Mouse (Mus musculus) G1E-ER4 (cell line): ENCODE measurements around the gene Ppp1r1b. TPM values are rescaled to one million over a fixed set of nuclear protein-coding genes. Genes with fewer than 3 reads are reported as not detected.

ENCODE experiments used
- GATA1 ChIP-seq: IDR thresholded peaks from one replicate; pipeline ENCODE4 v1.8.0; 2012; ENCODE audit warnings: low read length, inconsistent platforms
- polyA plus RNA-seq: library from polyadenylated mRNA; stranded (reverse); fragments of >175 nt; gene quantifications from 2 replicates; pipeline ENCODE4 v1.2.3, GENCODE M21; 2012

The Ppp1r1b gene
- polyA plus RNA-seq, 1 experiment = not detected

DNA sequence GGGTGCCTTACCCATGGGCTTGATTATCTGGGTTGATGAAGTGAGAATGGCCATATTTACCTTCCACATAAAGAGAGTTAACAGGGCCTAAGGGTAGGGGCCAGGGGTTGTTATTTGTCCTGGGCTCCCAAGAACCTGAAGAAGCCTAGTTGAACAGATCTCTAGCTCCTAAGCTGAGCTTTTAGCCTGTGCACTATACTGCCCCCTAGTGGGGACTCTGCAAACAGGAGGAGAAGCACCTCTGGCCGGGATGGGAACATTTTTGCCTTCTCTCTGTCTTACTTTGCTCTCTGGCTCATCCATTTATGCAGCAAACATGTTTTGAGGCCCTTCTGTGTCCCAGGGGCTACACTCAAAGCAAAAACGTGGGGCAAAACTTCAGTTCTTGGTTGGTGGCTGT lies 24.2 kb downstream of the Ppp1r1b start:
- TF ChIP-seq GATA1 = no peak

DNA sequence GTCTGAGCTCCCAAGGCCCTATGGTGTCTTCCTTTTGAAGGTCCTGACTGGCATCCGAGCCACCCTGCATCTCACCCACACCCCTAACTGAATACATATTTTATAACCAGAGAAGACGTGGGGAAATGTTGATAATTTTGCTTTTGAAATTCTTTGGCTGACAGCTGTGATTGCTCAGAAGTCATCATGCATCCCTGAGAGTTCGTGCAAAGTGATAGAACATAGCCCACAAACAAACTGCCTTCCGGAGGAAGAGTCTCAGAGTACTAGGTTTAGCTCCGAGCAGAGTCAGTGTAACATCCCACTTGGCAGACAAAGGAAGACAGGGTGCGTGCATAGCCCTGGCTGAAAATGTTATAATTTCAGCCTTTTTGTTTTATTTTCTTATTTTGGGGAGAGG lies 25.0 kb downstream of the Ppp1r1b start:
- no peak for TF ChIP-seq GATA1

DNA sequence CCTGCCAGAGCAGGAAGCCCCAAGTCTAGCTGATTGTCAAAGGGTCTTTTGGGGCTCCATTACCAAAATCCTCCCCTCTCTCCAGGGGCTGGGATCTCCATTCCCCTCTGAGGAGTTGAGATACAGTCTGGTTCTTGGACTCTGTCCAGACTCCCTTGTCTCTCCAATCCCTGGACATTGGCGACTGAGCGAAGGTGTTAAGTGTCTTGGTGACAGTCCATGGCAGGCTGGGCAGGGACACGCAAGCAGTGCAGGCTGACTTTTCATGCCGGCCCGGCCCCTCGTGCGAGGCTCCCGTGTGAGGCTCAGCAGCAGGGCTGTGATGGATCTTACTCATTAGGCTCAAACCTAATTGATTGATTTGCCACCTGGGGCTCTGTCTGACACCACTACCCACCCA lies 26.1 kb downstream of the Ppp1r1b start:
- no peak for TF ChIP-seq GATA1

DNA sequence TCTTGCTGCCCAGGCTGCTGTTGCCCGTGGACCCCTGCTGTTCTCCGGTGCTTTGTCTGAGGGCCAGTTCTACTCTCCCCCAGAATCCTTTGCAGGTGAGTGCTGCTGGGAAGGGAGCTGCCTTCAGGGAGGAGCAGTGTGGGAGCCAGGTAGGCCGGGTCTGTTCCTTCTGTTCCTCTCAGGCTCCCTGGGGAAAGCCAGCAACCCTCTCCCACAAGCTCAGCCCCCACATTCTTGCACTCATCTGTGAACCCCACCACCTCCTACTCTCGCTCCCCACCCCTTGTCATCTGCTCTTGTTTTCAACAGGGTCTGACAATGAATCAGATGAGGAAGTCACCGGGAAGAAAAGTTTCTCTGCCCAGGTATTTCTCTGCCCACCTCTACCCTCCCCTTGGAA lies 28.6 kb downstream of the Ppp1r1b start:
- no peak for TF ChIP-seq GATA1

DNA sequence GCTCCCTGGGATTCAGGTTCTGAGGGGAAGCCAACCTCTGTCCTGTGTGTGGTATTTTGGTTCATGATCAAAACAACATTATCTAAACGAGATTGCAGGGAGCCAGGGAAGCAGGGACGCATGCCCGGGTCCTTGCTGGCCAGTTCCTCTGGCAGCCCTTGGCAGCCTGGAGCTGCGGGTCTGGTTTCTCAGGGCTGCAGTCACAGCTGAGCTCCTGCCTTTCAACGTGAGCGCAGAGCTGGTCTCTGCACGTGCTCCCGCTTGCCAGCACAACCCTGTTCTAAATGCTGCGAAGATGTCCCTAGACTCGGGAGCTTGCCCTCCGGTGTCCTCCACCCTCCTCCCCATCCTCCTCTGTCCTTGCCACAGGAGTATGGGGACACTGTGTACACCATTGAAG lies 29.6 kb downstream of the Ppp1r1b start:
- TF ChIP-seq GATA1 = no peak

DNA sequence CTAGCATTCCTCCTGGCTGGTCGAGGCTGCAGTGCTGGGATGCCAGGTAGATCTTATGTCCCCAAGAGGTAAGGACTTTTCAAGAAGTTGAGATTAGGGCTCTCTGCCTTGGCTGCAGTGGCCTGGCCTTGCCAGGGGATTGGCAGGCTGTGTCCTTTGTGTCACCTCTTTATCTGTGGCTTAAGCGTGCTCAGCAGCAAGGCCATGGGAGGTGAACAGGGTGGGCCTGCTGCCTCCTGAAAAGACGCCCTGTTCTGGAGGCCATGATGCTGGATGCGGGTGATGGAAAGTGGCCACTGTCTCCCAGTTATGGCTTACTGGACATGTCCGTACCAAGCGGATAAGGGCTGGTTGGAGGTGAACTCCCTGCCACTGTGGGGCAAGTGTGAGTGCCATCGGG lies 31.2 kb downstream of the Ppp1r1b start:
- no peak for TF ChIP-seq GATA1

DNA sequence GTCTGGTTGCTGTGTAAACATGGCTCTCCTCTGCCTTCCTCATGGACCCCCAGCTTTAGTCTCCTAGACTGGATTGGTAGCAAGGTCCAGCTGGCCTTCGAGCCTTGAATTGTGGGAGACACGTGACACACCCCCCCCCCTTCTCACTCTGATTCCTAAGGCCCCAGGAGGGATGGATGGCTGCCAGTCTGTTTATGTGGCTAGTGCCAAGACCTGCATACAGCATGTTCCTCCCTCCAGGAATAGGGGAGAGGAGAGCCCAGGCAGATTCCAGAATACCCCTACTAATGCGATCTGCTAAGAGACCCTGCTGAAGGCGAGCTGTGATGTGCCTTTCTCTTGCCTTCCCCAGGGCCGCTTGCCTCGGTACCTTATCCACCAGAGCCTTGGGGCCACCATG lies 31.9 kb downstream of the Ppp1r1b start:
- no peak for TF ChIP-seq GATA1

DNA sequence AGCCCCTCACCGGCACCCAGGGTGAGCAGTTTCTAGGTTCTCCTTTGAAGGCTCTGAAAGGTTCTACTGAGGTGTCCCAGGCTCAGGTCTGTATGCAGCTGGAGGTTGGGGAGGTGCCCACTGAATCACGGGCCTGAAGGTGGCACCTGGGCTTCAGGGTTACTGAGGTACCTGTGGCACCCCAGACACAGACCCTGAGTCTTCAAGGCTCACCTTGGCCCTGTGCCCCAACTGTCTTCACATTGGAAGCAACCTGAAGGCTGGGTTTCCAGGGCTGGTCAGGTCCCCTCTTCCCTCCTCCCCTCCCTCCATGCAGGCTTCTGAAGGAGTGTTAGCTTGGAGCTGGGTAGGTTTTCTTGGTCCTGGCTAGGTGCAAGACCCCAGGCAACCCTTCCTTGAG lies 33.4 kb downstream of the Ppp1r1b start:
- TF ChIP-seq GATA1 = no peak

DNA sequence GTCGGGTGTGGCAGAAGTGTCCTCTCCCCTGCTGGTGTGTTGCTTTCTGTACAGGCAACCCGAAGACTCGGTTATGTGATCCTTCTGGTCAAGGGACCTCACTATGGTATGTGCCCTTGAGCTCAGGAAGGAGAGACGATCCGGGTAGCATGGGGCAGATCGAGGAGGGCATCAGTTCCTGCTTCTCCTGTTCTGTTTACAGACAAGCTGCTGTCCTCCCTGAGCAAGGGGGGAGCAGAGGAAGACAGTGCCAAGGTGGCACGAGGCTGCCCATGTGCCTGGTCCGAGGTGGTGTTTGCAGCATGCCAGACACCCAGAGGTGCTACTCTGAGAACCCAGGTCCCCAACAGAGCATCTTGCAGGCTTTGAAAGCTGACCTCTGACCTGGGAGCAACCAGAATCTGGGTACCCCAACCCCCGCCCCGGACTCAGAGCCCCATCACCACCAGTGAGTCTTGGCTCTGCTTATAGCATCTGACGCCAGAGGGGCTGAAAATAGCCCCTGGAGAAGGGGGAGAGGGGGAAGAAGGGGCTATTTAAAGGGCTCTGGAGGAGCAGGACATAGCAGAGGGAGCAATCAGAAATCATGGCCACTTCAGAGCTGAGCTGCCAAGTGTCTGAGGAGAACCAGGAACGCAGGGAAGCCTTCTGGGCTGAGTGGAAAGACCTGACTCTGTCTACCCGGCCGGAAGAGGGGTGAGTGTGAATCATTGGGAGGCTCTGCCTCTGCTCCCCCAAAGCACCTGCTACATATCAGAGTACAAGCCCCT lies 35.2 kb downstream of the Ppp1r1b start, which contains the start of gene Tcap:
Gene Tcap, plus strand, starts transcription at position 551 of the 770 bp plus-strand sequence.
- no peak for TF ChIP-seq GATA1

DNA sequence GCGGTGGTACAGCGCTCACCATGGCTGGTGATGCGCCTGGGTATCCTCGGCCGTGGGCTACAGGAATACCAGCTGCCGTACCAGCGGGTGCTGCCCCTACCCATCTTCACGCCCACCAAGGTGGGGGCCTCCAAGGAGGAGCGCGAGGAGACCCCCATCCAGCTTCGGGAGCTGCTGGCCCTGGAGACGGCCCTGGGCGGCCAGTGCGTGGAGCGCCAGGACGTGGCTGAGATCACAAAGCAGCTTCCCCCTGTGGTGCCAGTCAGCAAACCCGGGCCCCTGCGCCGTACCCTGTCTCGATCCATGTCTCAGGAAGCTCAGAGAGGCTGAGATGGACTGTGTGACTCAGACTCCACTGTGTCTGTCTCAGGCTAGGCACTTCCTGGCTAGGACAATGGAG lies 36.0 kb downstream of the Ppp1r1b start:
- TF ChIP-seq GATA1 = no peak

DNA sequence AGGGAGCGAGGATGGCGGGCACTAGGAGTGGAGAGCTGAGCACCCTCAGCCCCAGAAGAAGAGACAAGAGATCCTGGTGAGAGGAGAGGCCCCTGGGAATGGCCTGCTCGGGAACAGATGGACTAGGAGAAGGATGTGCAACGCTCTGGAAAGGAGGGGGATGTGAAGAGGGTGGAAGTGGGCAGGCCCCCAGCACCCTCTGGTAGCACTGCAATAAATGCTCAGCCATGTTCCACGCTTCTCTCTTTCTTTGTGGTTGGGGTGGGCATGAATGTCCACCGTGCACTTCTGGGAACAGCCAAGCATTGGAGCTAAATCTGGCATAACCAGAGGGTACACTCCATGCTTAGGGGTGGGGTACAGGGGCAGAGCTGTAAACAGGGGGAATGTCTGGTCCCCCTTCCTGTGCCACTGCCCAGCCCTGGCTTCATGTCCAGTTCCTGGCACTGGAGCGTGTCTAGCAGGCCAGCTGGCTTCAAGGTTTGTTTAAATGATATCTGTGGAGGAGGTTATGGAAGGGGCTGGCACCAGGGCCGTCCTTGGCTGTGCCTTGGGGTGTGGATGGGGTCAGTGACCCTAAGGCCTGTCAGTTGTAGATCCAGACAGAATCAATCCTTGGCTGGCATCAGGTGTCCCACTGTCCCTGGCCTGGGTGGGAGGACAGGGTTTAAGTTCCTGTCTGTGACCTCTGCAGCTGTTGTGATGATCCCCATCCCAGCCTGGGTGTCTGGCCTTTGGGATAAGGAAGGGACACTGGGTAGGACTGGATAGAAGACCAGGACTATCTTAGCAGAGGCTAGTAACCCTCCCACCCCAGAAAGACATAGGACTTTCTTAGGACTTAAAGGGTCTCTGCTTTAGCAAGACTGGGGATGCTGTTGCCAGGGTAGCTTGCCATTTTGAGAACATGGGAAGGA lies 36.8 kb downstream of the Ppp1r1b start:
- no peak for TF ChIP-seq GATA1

DNA sequence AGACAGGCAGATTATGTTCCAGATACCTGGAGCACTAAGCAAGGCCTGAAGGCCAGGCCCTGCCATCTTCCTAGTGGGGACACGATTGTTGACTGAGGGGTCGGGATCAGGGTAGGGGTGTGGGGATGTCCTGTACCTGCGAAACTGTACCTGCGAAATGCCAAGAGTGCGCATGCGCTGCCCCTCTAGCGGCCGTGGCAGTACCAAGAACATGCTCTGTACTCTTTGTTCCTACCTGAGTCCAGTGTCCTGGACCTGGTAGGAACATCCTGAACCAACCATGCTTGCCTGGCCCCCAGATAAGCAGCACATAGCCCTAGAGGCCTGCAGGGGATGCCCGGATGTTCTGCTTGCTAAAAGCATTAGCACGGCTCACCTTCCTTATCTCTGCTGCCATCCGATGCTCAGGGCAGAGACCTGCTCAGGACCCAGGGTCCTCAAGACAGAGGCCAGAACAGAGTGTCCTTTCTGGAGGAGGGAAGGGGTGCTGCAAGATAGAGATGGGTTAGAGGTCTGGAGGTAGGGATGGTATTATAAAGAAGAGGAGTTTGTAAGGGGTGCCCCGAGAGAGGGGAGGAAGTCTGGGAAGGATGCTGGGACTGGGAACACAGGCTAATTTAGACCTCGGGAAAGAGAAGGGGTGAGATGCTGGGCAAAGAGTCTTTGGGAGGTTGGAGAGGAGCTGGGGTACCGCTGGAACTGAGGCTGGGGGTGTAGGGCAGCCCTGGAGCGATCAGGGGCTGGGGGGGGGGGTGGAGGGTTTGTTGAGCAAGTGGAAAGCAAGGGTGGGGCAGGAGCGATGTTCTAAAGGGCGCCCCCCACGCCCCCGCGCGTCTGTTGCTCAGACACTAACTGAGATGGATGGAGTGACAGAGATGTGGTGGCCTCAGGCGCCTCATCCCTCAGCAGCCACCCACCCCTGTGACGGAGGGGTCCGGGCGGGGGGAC lies 37.7 kb downstream of the Ppp1r1b start, which contains the start of gene Pnmt:
Gene Pnmt, plus strand, starts transcription at position 813 of the 948 bp plus-strand sequence.
- no peak for TF ChIP-seq GATA1

DNA sequence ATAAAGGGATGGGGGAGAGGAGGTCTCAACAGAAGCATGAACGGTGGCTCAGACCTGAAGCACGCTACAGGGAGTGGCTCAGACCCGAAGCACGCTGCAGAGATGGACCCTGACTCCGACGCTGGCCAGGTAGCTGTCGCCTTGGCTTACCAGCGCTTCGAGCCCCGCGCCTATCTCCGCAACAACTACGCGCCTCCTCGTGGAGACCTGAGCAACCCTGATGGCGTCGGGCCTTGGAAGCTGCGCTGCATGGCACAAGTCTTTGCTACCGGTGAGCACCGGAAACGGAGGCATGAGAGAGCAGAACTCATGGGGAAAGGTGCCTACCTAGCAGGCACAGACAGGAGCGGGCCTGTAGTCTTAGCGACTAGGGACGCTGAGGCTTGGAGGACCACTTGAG lies 38.4 kb downstream of the Ppp1r1b start:
- TF ChIP-seq GATA1 = no peak

DNA sequence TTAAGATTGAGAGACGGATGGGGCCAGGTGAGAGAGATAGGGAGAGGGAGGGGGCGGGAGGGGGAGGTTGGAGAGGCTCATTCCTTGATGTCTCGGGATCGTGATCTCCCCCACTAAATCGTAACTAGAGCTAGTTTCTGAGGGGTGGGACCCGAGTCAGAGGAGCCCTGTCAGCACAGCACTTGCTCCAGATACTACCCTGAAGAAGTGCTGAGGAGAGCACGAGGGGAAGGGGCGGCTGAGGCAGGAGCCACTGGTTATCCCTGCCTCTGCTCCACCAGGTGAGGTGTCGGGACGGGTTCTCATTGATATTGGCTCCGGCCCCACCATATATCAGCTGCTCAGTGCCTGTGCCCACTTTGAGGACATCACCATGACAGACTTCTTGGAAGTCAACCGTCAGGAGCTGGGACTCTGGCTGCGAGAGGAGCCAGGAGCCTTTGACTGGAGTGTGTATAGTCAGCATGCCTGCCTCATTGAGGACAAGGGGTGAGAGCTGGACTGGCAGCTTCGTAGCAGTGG lies 38.9 kb downstream of the Ppp1r1b start:
- TF ChIP-seq GATA1 = no peak

DNA sequence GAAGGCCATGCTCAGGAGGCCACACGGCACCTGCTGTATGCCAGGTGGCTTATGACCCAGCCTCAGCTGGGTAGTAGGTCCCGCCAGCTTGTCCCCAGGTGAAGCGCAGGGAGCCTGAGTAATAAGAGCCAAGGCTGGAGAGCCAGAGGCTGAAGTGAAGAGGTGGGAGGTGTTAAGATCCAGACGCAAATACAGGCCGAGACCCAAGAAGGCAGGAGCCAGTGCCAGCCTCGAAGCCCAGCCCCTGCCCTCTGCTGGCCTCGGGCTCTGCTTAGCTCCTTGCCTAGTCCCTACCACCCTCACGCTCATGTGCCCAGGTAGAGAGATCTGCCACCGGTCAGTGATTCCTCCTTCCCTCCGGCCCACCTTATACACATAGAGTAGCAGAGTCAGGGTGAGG lies 40.1 kb downstream of the Ppp1r1b start:
- no peak for TF ChIP-seq GATA1
